Mouse (Mus musculus) heart, embryonic 12.5 days (tissue): ENCODE data around the gene Dph6. TPM values are rescaled to one million over a fixed set of nuclear protein-coding genes. Genes with fewer than 3 reads are reported as not detected.

Source experiments
- ATAC-seq: fragments of 200-750 bp; cut with Nextera tagmentation; 2 replicates; pipeline ENCODE4 v1.8.0; 2017; ENCODE audit warnings: moderate TSS enrichment, moderate library complexity; ENCODE audit not compliant: insufficient number of reproducible peaks, low FRiP score
- H3K27ac ChIP-seq: fragments of 300-500 bp; sonication (generic); 2 replicates; pipeline ENCODE4 v1.5.1; 2016; ENCODE audit warnings: mild to moderate bottlenecking, moderate library complexity; ENCODE audit not compliant: poor library complexity, severe bottlenecking
- H3K27me3 ChIP-seq: fragments of 300-500 bp; sonication (generic); replicated peaks from 2 replicates; pipeline ENCODE4 v1.6.1; 2016; ENCODE audit warnings: mild to moderate bottlenecking, moderate library complexity
- H3K36me3 ChIP-seq: fragments of 300-500 bp; sonication (generic); 2 replicates; pipeline ENCODE4 v1.6.1; 2016; ENCODE audit warnings: mild to moderate bottlenecking, moderate library complexity
- H3K4me1 ChIP-seq: fragments of 300-500 bp; sonication (generic); replicated peaks from 2 replicates; pipeline ENCODE4 v1.6.1; 2016; ENCODE audit warnings: mild to moderate bottlenecking
- H3K4me2 ChIP-seq: fragments of 300-500 bp; sonication (generic); 2 replicates; pipeline ENCODE4 v1.6.1; 2016; ENCODE audit warnings: mild to moderate bottlenecking, moderate library complexity
- H3K4me3 ChIP-seq: fragments of 300-500 bp; sonication (generic); 2 replicates; pipeline ENCODE4 v1.5.1; 2016; ENCODE audit warnings: mild to moderate bottlenecking
- H3K9ac ChIP-seq: fragments of 300-500 bp; sonication (generic); 2 replicates; pipeline ENCODE4 v1.6.1; 2016; ENCODE audit warnings: mild to moderate bottlenecking, moderate library complexity
- H3K9me3 ChIP-seq: fragments of 300-500 bp; sonication (generic); replicated peaks from 2 replicates; pipeline ENCODE4 v1.6.1; 2016; ENCODE audit warnings: mild to moderate bottlenecking, moderate library complexity
- WGBS: fragments of 180-500 bp; shearing (Covaris S2); methylation state at CpG from one replicate; pipeline ENCODE4 v1.1.7; 2016; 5-methylcytosine and 5-hydroxymethylcytosine counted together
- polyA plus RNA-seq: library from polyadenylated mRNA; unstranded; fragments of >200 nt; fragmentation: Nextera tagmentation; extraction: Ambion mirVana; gene quantifications from 2 replicates; pipeline ENCODE4 v1.2.1, GENCODE M21; 2016

Dph6 gene
- polyA plus RNA-seq, 1 experiment from 2014 or later, result 17.8 TPM

DNA sequence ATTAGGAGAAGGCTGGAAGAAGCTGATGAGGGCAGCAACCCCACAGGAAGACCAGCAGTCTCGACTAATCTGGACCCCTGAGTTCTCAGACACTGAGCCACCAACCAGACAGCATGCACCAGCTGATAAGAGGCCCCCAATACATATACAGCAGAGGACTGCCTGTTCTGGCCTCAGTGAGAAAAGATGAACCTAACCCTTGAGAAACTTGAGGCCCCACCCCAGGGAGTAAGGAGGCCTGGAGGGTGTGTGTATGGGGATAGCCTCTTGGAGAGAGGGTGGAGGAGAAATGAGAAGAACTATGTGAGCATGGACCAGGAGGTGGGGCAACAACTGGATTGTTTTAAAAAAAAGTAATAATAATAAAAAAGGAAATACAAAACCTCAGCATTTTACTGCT lies 118.7 kb downstream of the Dph6 start:
- H3K4me1 ChIP-seq, result no peaks in the 10 kb centered on the region
- H3K9ac ChIP-seq, result no peak overlapping the region
- no peak overlapping the region for H3K27ac ChIP-seq
- H3K4me3 ChIP-seq, result no peak overlapping the region
- no peaks in the 10 kb centered on the region for H3K27me3 ChIP-seq
- no peaks in the 10 kb centered on the region for H3K9me3 ChIP-seq
- WGBS, result 18% methylated on average over 1 of the region's 1 CpGs
- H3K36me3 ChIP-seq, result 0 out of 2 replicates have a peak, but pooled peaks cover 3% of the 10 kb centered on the region
- H3K4me2 ChIP-seq, result no peak overlapping the region
- ATAC-seq, result no peak

DNA sequence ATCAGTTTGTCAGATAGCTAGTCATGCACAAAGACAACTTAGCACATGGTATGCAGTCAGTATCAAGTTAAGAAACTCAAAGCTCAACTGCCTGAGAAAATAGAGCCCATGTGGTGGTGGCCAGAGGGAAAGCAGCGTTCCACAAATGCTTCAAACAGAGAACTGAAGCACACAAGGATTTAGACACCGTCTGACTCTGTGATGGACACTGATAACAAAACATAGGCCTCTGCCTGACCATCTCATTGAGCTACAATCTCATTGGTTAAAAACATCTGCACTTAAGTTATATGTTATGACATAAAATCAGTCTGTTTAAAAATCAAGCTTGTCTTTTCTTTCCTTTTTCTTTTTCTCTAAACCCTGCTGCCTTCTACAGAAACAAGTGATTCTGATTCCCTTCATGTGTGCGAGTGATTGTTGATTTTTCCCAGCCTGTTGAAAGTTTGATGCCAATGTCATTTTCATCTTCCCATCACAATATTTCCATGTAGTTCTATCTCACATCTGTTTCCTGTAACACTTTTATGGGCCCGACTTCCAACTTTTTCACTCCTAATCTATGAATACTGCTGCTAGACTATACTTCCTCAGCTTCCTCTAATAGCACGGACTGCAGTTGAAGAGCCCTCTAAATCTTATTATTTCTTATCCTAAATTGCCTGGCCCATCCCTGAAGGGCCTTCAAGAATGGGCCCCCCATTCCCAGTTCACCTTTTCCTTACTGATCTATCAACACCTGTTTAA lies 123.6 kb downstream of the Dph6 start:
- no peak overlapping the region for H3K4me3 ChIP-seq
- 0 out of 2 replicates have a peak, but pooled peaks cover 3% of the 10 kb centered on the region for H3K36me3 ChIP-seq
- 47% methylated on average over 5 of the region's 5 CpGs for WGBS
- H3K4me2 ChIP-seq, result no peak overlapping the region
- H3K27me3 ChIP-seq, result no peaks in the 10 kb centered on the region
- no peak for ATAC-seq
- no peak overlapping the region for H3K27ac ChIP-seq
- H3K9me3 ChIP-seq, result no peaks in the 10 kb centered on the region
- H3K9ac ChIP-seq, result no peak overlapping the region
- H3K4me1 ChIP-seq, result no peaks in the 10 kb centered on the region

DNA sequence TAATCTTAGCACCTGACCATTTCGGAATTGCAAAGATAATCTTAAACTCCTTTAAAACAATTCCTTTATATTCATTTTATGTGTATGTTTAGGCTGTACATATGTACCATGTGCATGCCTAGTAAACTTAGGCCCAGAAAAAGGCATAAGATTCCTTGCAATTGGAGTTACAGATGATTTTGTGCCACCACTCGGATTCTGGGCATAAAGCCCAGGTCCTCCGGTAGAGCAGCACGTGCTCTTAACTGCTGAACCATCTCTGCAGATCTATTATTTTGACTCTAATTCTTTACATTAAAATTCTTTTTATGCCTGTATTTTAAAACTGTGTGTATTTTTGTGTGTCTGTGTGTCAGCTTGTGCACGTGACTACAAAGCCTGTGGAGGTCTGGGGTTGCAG lies 134.3 kb downstream of the Dph6 start:
- no peak overlapping the region for H3K27ac ChIP-seq
- 90% methylated on average over 5 of the region's 5 CpGs for WGBS
- H3K4me3 ChIP-seq, result no peak overlapping the region
- no peak for ATAC-seq
- H3K27me3 ChIP-seq, result no peaks in the 10 kb centered on the region
- H3K9ac ChIP-seq, result no peak overlapping the region
- 0 out of 2 replicates have a peak, but pooled peaks cover 6% of the 10 kb centered on the region for H3K36me3 ChIP-seq
- H3K4me1 ChIP-seq, result no peaks in the 10 kb centered on the region
- no peaks in the 10 kb centered on the region for H3K9me3 ChIP-seq
- no peak overlapping the region for H3K4me2 ChIP-seq

DNA sequence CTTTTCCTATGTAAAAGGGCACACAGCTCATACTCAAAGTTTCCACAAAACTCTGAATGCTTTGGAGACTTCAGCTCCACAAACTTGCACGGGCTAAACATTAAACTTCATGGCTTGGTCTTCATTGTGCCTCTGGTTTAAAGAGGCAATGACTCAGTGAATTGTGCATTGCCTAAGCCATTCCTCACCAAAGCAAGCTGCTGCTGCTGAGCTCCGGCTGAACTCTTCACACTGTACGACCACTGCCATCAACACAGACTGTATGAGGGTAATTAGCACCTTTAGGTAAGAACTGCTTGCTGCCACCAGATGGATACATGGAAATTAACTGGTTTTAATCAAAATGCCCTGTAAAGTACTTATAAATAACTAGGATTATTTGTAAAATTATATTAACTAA lies 134.9 kb downstream of the Dph6 start:
- H3K27me3 ChIP-seq, result no peaks in the 10 kb centered on the region
- 80% methylated on average over 3 of the region's 3 CpGs for WGBS
- no peak for ATAC-seq
- H3K9ac ChIP-seq, result no peak overlapping the region
- H3K4me2 ChIP-seq, result no peak overlapping the region
- 0 out of 2 replicates have a peak, but pooled peaks cover 6% of the 10 kb centered on the region for H3K36me3 ChIP-seq
- H3K9me3 ChIP-seq, result no peaks in the 10 kb centered on the region
- no peak overlapping the region for H3K4me3 ChIP-seq
- H3K27ac ChIP-seq, result no peak overlapping the region
- no peaks in the 10 kb centered on the region for H3K4me1 ChIP-seq

DNA sequence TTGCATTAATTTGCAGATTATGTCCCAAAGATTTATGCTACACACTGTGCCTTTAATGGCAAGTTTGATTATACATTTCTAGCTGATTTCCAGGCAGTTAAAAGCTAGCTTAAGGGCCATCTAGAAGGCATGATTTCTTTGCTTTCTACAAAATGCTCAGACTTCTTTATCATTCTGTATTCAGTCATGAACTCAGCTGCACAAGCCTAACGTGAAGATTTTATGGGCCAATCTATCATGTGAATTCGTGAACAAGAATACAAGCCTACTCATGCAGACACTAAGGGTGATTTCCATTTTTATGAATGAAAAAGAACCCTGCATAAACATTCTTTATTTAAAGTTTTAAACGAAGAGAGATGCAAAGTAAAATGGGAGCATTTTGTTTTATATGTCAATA lies 162.4 kb downstream of the Dph6 start:
- H3K27me3 ChIP-seq, result no peaks in the 10 kb centered on the region
- no peak overlapping the region for H3K4me3 ChIP-seq
- 57% methylated on average over 3 of the region's 3 CpGs for WGBS
- H3K4me2 ChIP-seq, result no peak overlapping the region
- 0 out of 2 replicates have a peak, but pooled peaks cover 3% of the 10 kb centered on the region for H3K4me1 ChIP-seq
- H3K36me3 ChIP-seq, result no peaks in the 10 kb centered on the region
- no peak overlapping the region for H3K9ac ChIP-seq
- no peaks in the 10 kb centered on the region for H3K9me3 ChIP-seq
- no peak overlapping the region for H3K27ac ChIP-seq
- no peak for ATAC-seq

DNA sequence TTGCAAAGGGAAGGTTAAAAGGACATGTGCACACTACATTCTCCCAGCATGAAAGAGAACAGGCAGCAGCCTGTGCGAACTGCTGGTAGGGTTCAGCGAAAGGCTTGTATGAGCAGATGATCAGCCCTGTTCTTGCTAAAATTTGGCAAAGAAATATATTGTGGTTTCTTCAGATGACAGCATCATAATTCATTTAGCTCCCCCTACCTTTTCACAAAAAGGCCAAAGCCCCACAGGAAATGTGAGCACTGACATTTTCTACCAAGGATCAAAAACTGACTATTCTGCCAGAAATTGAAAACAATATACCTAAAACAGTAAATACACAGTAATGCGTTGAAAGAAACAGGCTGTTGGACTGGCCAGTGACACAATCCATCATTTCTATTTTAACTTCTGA lies 162.9 kb downstream of the Dph6 start:
- ATAC-seq, result no peak
- H3K4me3 ChIP-seq, result no peak overlapping the region
- no peaks in the 10 kb centered on the region for H3K9me3 ChIP-seq
- no peak overlapping the region for H3K9ac ChIP-seq
- H3K36me3 ChIP-seq, result no peaks in the 10 kb centered on the region
- 73% methylated on average over 3 of the region's 3 CpGs for WGBS
- H3K27ac ChIP-seq, result no peak overlapping the region
- 0 out of 2 replicates have a peak, but pooled peaks cover 3% of the 10 kb centered on the region for H3K4me1 ChIP-seq
- H3K27me3 ChIP-seq, result no peaks in the 10 kb centered on the region
- H3K4me2 ChIP-seq, result no peak overlapping the region

DNA sequence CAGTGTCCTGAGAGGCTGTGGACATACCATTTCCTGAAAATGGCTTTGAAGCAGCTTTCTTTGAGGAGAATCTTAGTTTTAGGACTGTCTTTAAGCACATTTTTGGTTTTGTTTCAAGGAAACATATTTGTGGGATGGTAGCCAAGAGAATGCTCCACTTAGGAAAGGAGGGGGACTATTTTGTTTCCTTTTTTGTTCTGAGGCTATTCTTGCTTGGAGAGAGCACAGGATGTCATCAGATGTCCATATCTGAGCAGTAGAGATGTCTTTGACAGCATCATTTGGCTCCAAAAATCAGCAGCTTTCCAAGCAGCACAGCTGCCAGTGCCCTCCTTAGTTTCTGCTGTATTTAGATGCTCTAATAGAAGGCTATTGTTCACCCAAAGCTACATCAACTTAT lies 167.8 kb downstream of the Dph6 start:
- Histone ChIP-seq H3K4me3 (no peak overlapping the region), H3K9me3 (no peaks in the 10 kb centered on the region), H3K36me3 (no peaks in the 10 kb centered on the region), H3K27ac (no peak overlapping the region), H3K9ac (no peak overlapping the region), H3K27me3 (no peaks in the 10 kb centered on the region), H3K4me2 (no peak overlapping the region), H3K4me1 (no peaks in the 10 kb centered on the region)
- no peak for ATAC-seq
